7 mouse cellular contexts compared by ENCODE assay signal in the genomic region with DNA sequence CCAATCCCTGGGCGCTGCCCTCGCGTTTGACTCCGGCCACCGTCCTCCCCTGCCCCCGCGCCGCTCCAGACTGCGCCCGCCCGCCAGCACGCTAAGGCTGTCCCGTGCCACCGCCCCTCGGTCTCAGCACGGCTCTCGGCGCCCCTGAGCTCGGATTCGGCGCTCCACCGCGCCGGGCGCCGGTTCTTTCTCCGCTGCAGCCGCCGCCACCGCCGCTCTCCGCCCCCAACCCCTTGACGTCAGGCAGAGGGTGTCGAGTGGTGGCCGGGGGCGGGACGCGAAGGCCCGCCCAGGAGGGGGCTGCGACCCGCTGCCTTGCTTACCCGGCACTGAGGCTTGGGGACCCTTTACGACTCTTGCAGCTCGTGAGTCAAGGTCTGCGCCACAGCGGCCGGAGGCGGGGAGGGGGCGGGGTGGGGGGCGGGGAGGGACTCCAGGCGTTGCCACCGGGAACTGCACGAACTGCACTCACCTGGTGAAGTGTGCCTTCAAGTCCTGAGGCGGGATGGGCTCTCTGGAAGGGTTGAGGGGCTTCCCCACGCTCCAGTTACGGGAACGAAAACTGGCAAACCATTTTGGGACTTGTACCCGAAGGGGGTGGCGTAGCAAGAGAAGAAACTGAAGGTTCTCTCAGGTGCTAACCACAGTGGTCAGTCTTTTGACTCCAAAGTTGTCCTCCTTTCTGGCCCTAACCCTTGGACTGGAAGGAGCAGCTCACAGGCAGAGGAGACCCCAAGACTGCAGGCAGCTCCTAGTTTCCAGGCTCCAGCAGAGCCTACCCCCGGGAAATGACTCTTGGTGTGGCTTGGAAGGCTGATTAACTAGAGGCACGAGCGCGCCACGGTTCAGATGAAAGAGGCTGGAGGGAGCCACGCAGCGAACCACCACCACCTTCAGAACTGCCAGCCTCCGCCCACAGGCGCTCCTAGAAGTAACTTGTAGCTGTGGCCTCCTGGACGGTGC. TPM values are rescaled to one million over a fixed set of nuclear protein-coding genes. Genes with fewer than 3 reads are reported as not detected.
A peak's percentile ranks its signal among the peaks of the same experiment; 100 is the strongest.
DNase-seq lines count a peak whose midpoint lies in the region; ATAC-seq and TF ChIP-seq lines count a peak whose summit lies in the region.

A gene (minus strand): TSS at position 319 of the 963 bp plus-strand sequence.

- H3K4me1 ChIP-seq in hindbrain, embryonic 14.5 days (replicated peaks; ENCODE audit: control insufficient read depth, insufficient read depth, low read length) = peaks cover 30% of the 10 kb centered on the region
- peaks cover 83% of the 10 kb centered on the region for H3K4me1 ChIP-seq in megakaryocyte, embryonic 14.5 days

- in situ Hi-C loops in Patski (cut with MboI; ENCODE audit: low pct_unique_long_range_greater_than_20kb) = loop anchor here (5.0 kb wide), 2 partner anchors 74 to 134 kb away; a partner anchor contains a TSS

- peak within 1 kb of the TSS; percentile 85 for H3K4me3 ChIP-seq in hindbrain, embryonic 14.5 days (replicated peaks; ENCODE audit: low read length)
- H3K4me3 ChIP-seq in megakaryocyte, embryonic 14.5 days (replicated peaks) = peak within 1 kb of the TSS; percentile 94

- under 1% methylated on average over 67 of the region's 69 CpGs for WGBS in hindbrain, embryonic 14.5 days

- H3K9ac ChIP-seq in hindbrain, embryonic 14.5 days = peak within 1 kb of the TSS; percentile 99

- H3K27me3 ChIP-seq in Patski = no peaks in the 10 kb centered on the region
- no peaks in the 10 kb centered on the region for H3K27me3 ChIP-seq in hindbrain, embryonic 14.5 days (ENCODE audit: control insufficient read depth, insufficient read depth, low read length)
- peaks cover 99% of the 10 kb centered on the region for H3K27me3 ChIP-seq in megakaryocyte, embryonic 14.5 days (replicated peaks)

- CTCF ChIA-PET in Patski (lab: Charles Lee) = interaction anchor here (0.6 to 2.5 kb wide), 9 partner anchors 10 to 391 kb away, joined by 3 to 13 read pairs (median 5); a partner anchor contains a TSS

- POLR2A ChIA-PET in Patski (lab: Charles Lee) = interaction anchor here (1.1 to 1.8 kb wide), 5 partner anchors 11 to 139 kb away, joined by 3 to 5 read pairs (median 5); a partner anchor contains a TSS

- H3K4me2 ChIP-seq in hindbrain, embryonic 14.5 days (replicated peaks) = peak within 1 kb of the TSS; percentile 95

- H3K36me3 ChIP-seq in hindbrain, embryonic 14.5 days (replicated peaks; ENCODE audit: control insufficient read depth, insufficient read depth) = peaks cover 20% of the 10 kb centered on the region
- peaks cover 2% of the 10 kb centered on the region for H3K36me3 ChIP-seq in megakaryocyte, embryonic 14.5 days (replicated peaks; ENCODE audit: low read length)

- H3K9me3 ChIP-seq in hindbrain, embryonic 14.5 days (ENCODE audit: control insufficient read depth, low read length) = no peaks in the 10 kb centered on the region
- no peaks in the 10 kb centered on the region for H3K9me3 ChIP-seq in megakaryocyte, embryonic 14.5 days

- DNase-seq in Patski (ENCODE audit: low read depth, low spot score) = no peak
- DNase-seq in cerebellum, adult 9-10 months = peak; percentile 69
- peak; percentile 62 to 79 for DNase-seq in frontal cortex, postnatal 10 days (ENCODE audit: low spot score in 2 of 2)
- peak; percentile 78 for DNase-seq in hindbrain, embryonic 14.5 days (ENCODE audit: low spot score)
- DNase-seq in left cerebral cortex, adult 8-10 months (ENCODE audit: low spot score in 2 of 2) = peak in 1 of 2 experiments; percentile 49
- DNase-seq in right cerebral cortex, postnatal 25 days = peak; percentile 85

- no peak for TF ChIP-seq CTCF in Patski (IDR thresholded peaks at IDR 0.05)

- peak within 1 kb of the TSS; percentile 99 for H3K27ac ChIP-seq in hindbrain, embryonic 14.5 days

- peak; percentile 6 for ATAC-seq in Patski
- ATAC-seq in hindbrain, embryonic 14.5 days (ENCODE audit: low FRiP score) = peak; percentile 47

RNA-seq across cellular contexts. Expression of the gene that starts here (rescaled TPM):
- polyA plus RNA-seq in Patski (2021) = 20.4 TPM
- 3.1 and 3.8 TPM in 2 replicates for polyA plus RNA-seq in hindbrain, embryonic 14.5 days (2014; fragmentation: Nextera tagmentation; extraction: Ambion mirVana)
- total RNA-seq in left cerebral cortex, adult 8-10 months (2022) = 10 to 100 TPM; 16.1 to 23.4 (median 19.2) TPM
- polyA plus RNA-seq in megakaryocyte, embryonic 14.5 days (2012; ENCODE audit: insufficient read depth, low replicate concordance) = 1.3 TPM in 1 of 2 replicates, not detected in the other
